Mouse (Mus musculus): ENCODE data around the gene Dock7.

- TF ChIP-seq CHD2 (IDR thresholded peaks at IDR 0.05; ENCODE audit: low read length) (no peak), ELF1 (IDR thresholded peaks at IDR 0.05; ENCODE audit: low read depth, low read length) (no peak), POLR2A (IDR thresholded peaks at IDR 0.05; ENCODE audit: low read depth, low read length) (no peak), BHLHE40 (IDR thresholded peaks at IDR 0.05; ENCODE audit: low read depth, low read length) (no peak), CTCF (conservative IDR thresholded peaks at IDR 0.05 in 1 of 2, IDR thresholded peaks at IDR 0.05 in 1 of 2; ENCODE audit: low read depth in 2 of 2, low read length in 2 of 2) (no peak), JUN (IDR thresholded peaks at IDR 0.05; ENCODE audit: insufficient read depth, low read depth, low read length) (no peak), SMC3 (IDR thresholded peaks at IDR 0.05; ENCODE audit: low read depth, low read length) (no peak), TCF12 (IDR thresholded peaks at IDR 0.05; ENCODE audit: low read depth, low read length) (no peak), ZKSCAN1 (IDR thresholded peaks at IDR 0.05; ENCODE audit: borderline replicate concordance, low read depth, low read length) (no peak), EP300 (IDR thresholded peaks at IDR 0.05; ENCODE audit: low read length) (no peak), MEF2A (IDR thresholded peaks at IDR 0.05; ENCODE audit: borderline replicate concordance, low read depth, low read length) (no peak)
These were observed 2.8 kb upstream of the Dock7 start for GRCm38 (mm10) chr4:99123546-99123945.
